Mouse (Mus musculus): ENCODE results near the gene Dnaic1. TPM values are rescaled to one million over a fixed set of nuclear protein-coding genes. Genes with fewer than 3 reads are reported as not detected.

The Dnaic1 gene
- polyA plus RNA-seq, 1 experiment from 2014 or later, result 2.0 TPM

- Histone ChIP-seq H3K9me3 (no peaks in the 10 kb centered on the region), H3K27me3 (no peaks in the 10 kb centered on the region), H3K4me3 (peak overlapping the region; percentile 84), H3K4me1 (peaks cover 36% of the 10 kb centered on the region), H3K4me2 (replicated peaks) (peak overlapping the region; percentile 61), H3K27ac (replicated peaks) (peak overlapping the region; percentile 91), H3K9ac (replicated peaks) (peak overlapping the region; percentile 96), H3K36me3 (no peaks in the 10 kb centered on the region)
- 7% methylated on average over 10 of the region's 10 CpGs for WGBS
- ATAC-seq (replicated peaks), result peak; percentile 33; the same call in 1 of the 2 replicates
Measured at GRCm38 (mm10) chr4:41639214-41639841, 69.8 kb downstream of the Dnaic1 start.

GRCm38 (mm10) chr4:41639913-41640507, 70.4 kb downstream of the Dnaic1 start, which contains the start of gene Enho:
Enho (minus strand) TSS chr4:41640324.
- peak within 1 kb of the TSS; percentile 61 for H3K4me2 ChIP-seq (replicated peaks)
- peaks cover 36% of the 10 kb centered on the region for H3K4me1 ChIP-seq
- no peaks in the 10 kb centered on the region for H3K36me3 ChIP-seq
- peak within 1 kb of the TSS; percentile 96 for H3K9ac ChIP-seq (replicated peaks)
- peak within 1 kb of the TSS; percentile 84 for H3K4me3 ChIP-seq
- ATAC-seq (replicated peaks), result peak; percentile 91
- peak within 1 kb of the TSS; percentile 91 for H3K27ac ChIP-seq (replicated peaks)
- H3K27me3 ChIP-seq, result no peaks in the 10 kb centered on the region
- H3K9me3 ChIP-seq, result no peaks in the 10 kb centered on the region
- WGBS, result under 1% methylated on average over 64 of the region's 74 CpGs

- WGBS, result 83% methylated on average over 6 of the region's 6 CpGs
- Histone ChIP-seq H3K4me2 (replicated peaks) (no peak overlapping the region), H3K27ac (replicated peaks) (no peak overlapping the region), H3K9ac (replicated peaks) (no peak overlapping the region), H3K4me1 (peaks cover 30% of the 10 kb centered on the region), H3K27me3 (no peaks in the 10 kb centered on the region), H3K4me3 (no peak overlapping the region), H3K36me3 (no peaks in the 10 kb centered on the region), H3K9me3 (no peaks in the 10 kb centered on the region)
- ATAC-seq (replicated peaks), result no peak
Measured at GRCm38 (mm10) chr4:41641199-41641822, 71.7 kb downstream of the Dnaic1 start.

- no peaks in the 10 kb centered on the region for H3K4me1 ChIP-seq
- ATAC-seq (replicated peaks), result no peak
- H3K27ac ChIP-seq (replicated peaks), result no peak overlapping the region
- no peaks in the 10 kb centered on the region for H3K36me3 ChIP-seq
- no peak overlapping the region for H3K4me3 ChIP-seq
- no peak overlapping the region for H3K9ac ChIP-seq (replicated peaks)
- no peak overlapping the region for H3K4me2 ChIP-seq (replicated peaks)
- H3K9me3 ChIP-seq, result no peaks in the 10 kb centered on the region
- 31% methylated on average over 5 of the region's 5 CpGs for WGBS
- H3K27me3 ChIP-seq, result no peaks in the 10 kb centered on the region
Measured at GRCm38 (mm10) chr4:41645488-41645887, 75.9 kb downstream of the Dnaic1 start.

- no peak overlapping the region for H3K27ac ChIP-seq (replicated peaks)
- H3K4me3 ChIP-seq, result no peak overlapping the region
- 9% methylated on average over 4 of the region's 4 CpGs for WGBS
- no peaks in the 10 kb centered on the region for H3K36me3 ChIP-seq
- H3K9ac ChIP-seq (replicated peaks), result no peak overlapping the region
- 0 out of 2 replicates have a peak, but pooled peaks cover 1% of the 10 kb centered on the region for H3K4me1 ChIP-seq
- H3K9me3 ChIP-seq, result no peaks in the 10 kb centered on the region
- no peaks in the 10 kb centered on the region for H3K27me3 ChIP-seq
- no peak for ATAC-seq (replicated peaks)
- H3K4me2 ChIP-seq (replicated peaks), result no peak overlapping the region
Measured at GRCm38 (mm10) chr4:41648157-41648556, 78.6 kb downstream of the Dnaic1 start.

- H3K27ac ChIP-seq (replicated peaks), result no peak overlapping the region
- H3K9ac ChIP-seq (replicated peaks), result no peak overlapping the region
- no peak overlapping the region for H3K4me2 ChIP-seq (replicated peaks)
- WGBS, result 67% methylated on average over 7 of the region's 7 CpGs
- H3K36me3 ChIP-seq, result no peaks in the 10 kb centered on the region
- no peaks in the 10 kb centered on the region for H3K9me3 ChIP-seq
- H3K4me1 ChIP-seq, result 0 out of 2 replicates have a peak, but pooled peaks cover 3% of the 10 kb centered on the region
- H3K4me3 ChIP-seq, result no peak overlapping the region
- ATAC-seq (replicated peaks), result no peak
- no peaks in the 10 kb centered on the region for H3K27me3 ChIP-seq
Measured at GRCm38 (mm10) chr4:41648627-41649026, 79.1 kb downstream of the Dnaic1 start.

GRCm38 (mm10) chr4:41653296-41653695, 83.7 kb downstream of the Dnaic1 start:
- 29% methylated on average over 6 of the region's 6 CpGs for WGBS
- Histone ChIP-seq H3K4me1 (0 out of 2 replicates have a peak, but pooled peaks cover 5% of the 10 kb centered on the region), H3K27me3 (no peaks in the 10 kb centered on the region), H3K4me2 (replicated peaks) (no peak overlapping the region), H3K9me3 (no peaks in the 10 kb centered on the region), H3K27ac (replicated peaks) (no peak overlapping the region), H3K4me3 (no peak overlapping the region), H3K9ac (replicated peaks) (no peak overlapping the region), H3K36me3 (peaks cover 10% of the 10 kb centered on the region)
- ATAC-seq (replicated peaks), result peak; percentile 65

GRCm38 (mm10) chr4:41653730-41654129, 84.2 kb downstream of the Dnaic1 start:
- H3K9ac ChIP-seq (replicated peaks), result no peak overlapping the region
- no peaks in the 10 kb centered on the region for H3K9me3 ChIP-seq
- H3K4me3 ChIP-seq, result no peak overlapping the region
- no peaks in the 10 kb centered on the region for H3K27me3 ChIP-seq
- 0 out of 2 replicates have a peak, but pooled peaks have one; percentile 8 for ATAC-seq (replicated peaks)
- WGBS, result 62% methylated on average over 6 of the region's 6 CpGs
- no peak overlapping the region for H3K27ac ChIP-seq (replicated peaks)
- H3K4me2 ChIP-seq (replicated peaks), result no peak overlapping the region
- peaks cover 9% of the 10 kb centered on the region; the same call in 1 of the 2 replicates for H3K4me1 ChIP-seq
- H3K36me3 ChIP-seq, result peaks cover 10% of the 10 kb centered on the region

GRCm38 (mm10) chr4:41654217-41654616, 84.6 kb downstream of the Dnaic1 start:
- Histone ChIP-seq H3K4me1 (peaks cover 10% of the 10 kb centered on the region), H3K9ac (replicated peaks) (no peak overlapping the region), H3K4me2 (replicated peaks) (no peak overlapping the region), H3K9me3 (no peaks in the 10 kb centered on the region), H3K27me3 (no peaks in the 10 kb centered on the region), H3K27ac (replicated peaks) (no peak overlapping the region), H3K4me3 (no peak overlapping the region), H3K36me3 (peaks cover 10% of the 10 kb centered on the region)
- 0 out of 2 replicates have a peak, but pooled peaks have one; percentile 17 for ATAC-seq (replicated peaks)
- WGBS, result 11% methylated on average over 7 of the region's 7 CpGs

GRCm38 (mm10) chr4:41655525-41655924, 86.0 kb downstream of the Dnaic1 start:
- H3K4me2 ChIP-seq (replicated peaks), result no peak overlapping the region
- H3K9ac ChIP-seq (replicated peaks), result no peak overlapping the region
- H3K4me1 ChIP-seq, result peaks cover 23% of the 10 kb centered on the region
- H3K9me3 ChIP-seq, result no peaks in the 10 kb centered on the region
- no peak for ATAC-seq (replicated peaks)
- H3K36me3 ChIP-seq, result peaks cover 10% of the 10 kb centered on the region
- H3K27me3 ChIP-seq, result no peaks in the 10 kb centered on the region
- 88% methylated on average over 2 of the region's 2 CpGs for WGBS
- H3K27ac ChIP-seq (replicated peaks), result no peak overlapping the region
- no peak overlapping the region for H3K4me3 ChIP-seq

GRCm38 (mm10) chr4:41658566-41659384, 89.2 kb downstream of the Dnaic1 start:
- no peak overlapping the region for H3K27ac ChIP-seq (replicated peaks)
- ATAC-seq (replicated peaks), result no peak
- H3K4me3 ChIP-seq, result no peak overlapping the region
- 20% methylated on average over 23 of the region's 25 CpGs for WGBS
- no peak overlapping the region for H3K4me2 ChIP-seq (replicated peaks)
- H3K4me1 ChIP-seq, result peaks cover 34% of the 10 kb centered on the region
- peaks cover 10% of the 10 kb centered on the region for H3K36me3 ChIP-seq
- no peaks in the 10 kb centered on the region for H3K9me3 ChIP-seq
- H3K27me3 ChIP-seq, result no peaks in the 10 kb centered on the region
- no peak overlapping the region for H3K9ac ChIP-seq (replicated peaks)
